Mouse (Mus musculus) CD4-positive, CD25-positive, alpha-beta regulatory T cell, adult 4 months (primary cell): ENCODE data around the gene Slc52a3. TPM values are rescaled to one million over a fixed set of nuclear protein-coding genes. Genes with fewer than 3 reads are reported as not detected.

Experiments
- ATAC-seq: one replicate; pipeline ENCODE4 v1.8.0; 2017
- polyA plus RNA-seq, 2 experiments: library from polyadenylated mRNA; unstranded; fragments of 100-300 nt; shearing (Covaris generic); gene quantifications; one replicate each; pipeline ENCODE4 v1.2.1; 2017

The Slc52a3 gene
- polyA plus RNA-seq, 2 experiments from 2014 or later, result 8.6 to 16.0 TPM

GRCm38 (mm10) chr2:151999669-152000290 lies 3.5 kb downstream of the Slc52a3 start:
- ATAC-seq, result no peak

- no peak for ATAC-seq
Measured at GRCm38 (mm10) chr2:152000291-152000679, 4.0 kb downstream of the Slc52a3 start.

- ATAC-seq, result no peak
Measured at GRCm38 (mm10) chr2:152000735-152001134, 4.4 kb downstream of the Slc52a3 start.

GRCm38 (mm10) chr2:152002529-152002928 lies 6.2 kb downstream of the Slc52a3 start:
- no peak for ATAC-seq

- no peak for ATAC-seq
Measured at GRCm38 (mm10) chr2:152007783-152008182, 11.5 kb downstream of the Slc52a3 start.

- ATAC-seq, result no peak
Measured at GRCm38 (mm10) chr2:152009061-152009779, 12.9 kb downstream of the Slc52a3 start.

- ATAC-seq, result no peak
Measured at GRCm38 (mm10) chr2:152010251-152010650, 13.9 kb downstream of the Slc52a3 start.

GRCm38 (mm10) chr2:152010661-152011060 lies 14.3 kb downstream of the Slc52a3 start:
- ATAC-seq, result no peak

GRCm38 (mm10) chr2:152011724-152012123 lies 15.4 kb downstream of the Slc52a3 start:
- no peak for ATAC-seq

- ATAC-seq, result no peak
Measured at GRCm38 (mm10) chr2:152012222-152012621, 15.9 kb downstream of the Slc52a3 start.

GRCm38 (mm10) chr2:152012701-152013100 lies 16.4 kb downstream of the Slc52a3 start:
- no peak for ATAC-seq

- no peak for ATAC-seq
Measured at GRCm38 (mm10) chr2:152015997-152016396, 19.7 kb downstream of the Slc52a3 start.

- no peak for ATAC-seq
Measured at GRCm38 (mm10) chr2:152016666-152017065, 20.4 kb downstream of the Slc52a3 start.

- peak; percentile 60 for ATAC-seq
Measured at GRCm38 (mm10) chr2:152020255-152020654, 23.9 kb downstream of the Slc52a3 start.

GRCm38 (mm10) chr2:152022022-152022421 lies 25.7 kb downstream of the Slc52a3 start:
- no peak for ATAC-seq

- ATAC-seq, result no peak
Measured at GRCm38 (mm10) chr2:152024883-152025422, 28.6 kb downstream of the Slc52a3 start.

GRCm38 (mm10) chr2:152029252-152030082 lies 33.2 kb downstream of the Slc52a3 start:
- peak; percentile 96 for ATAC-seq

- ATAC-seq, result no peak
Measured at GRCm38 (mm10) chr2:152030986-152031385, 34.7 kb downstream of the Slc52a3 start.

GRCm38 (mm10) chr2:152040101-152040500 lies 43.8 kb downstream of the Slc52a3 start:
- ATAC-seq, result no peak

- no peak for ATAC-seq
Measured at GRCm38 (mm10) chr2:152047116-152048002, 51.0 kb downstream of the Slc52a3 start.

- ATAC-seq, result no peak
Measured at GRCm38 (mm10) chr2:152048003-152048980, 52.0 kb downstream of the Slc52a3 start.
